Mouse (Mus musculus): Measurements from ENCODE around the gene Hck. TPM values are rescaled to one million over a fixed set of nuclear protein-coding genes. Genes with fewer than 3 reads are reported as not detected.

The Hck gene
- polyA plus RNA-seq, 3 experiments from 2014 or later: 0.28 to 1.0 TPM; not detected in 1

- ATAC-seq: no peak
Measured at GRCm38 (mm10) chr2:153151926-153152665, 43.8 kb downstream of the Hck start.

- ATAC-seq: no peak
Measured at GRCm38 (mm10) chr2:153153033-153153450, 44.8 kb downstream of the Hck start.

- ATAC-seq: no peak
Measured at GRCm38 (mm10) chr2:153157270-153157669, 49.0 kb downstream of the Hck start.

GRCm38 (mm10) chr2:153160133-153160532 is 51.9 kb downstream of the Hck start:
- ATAC-seq: no peak

GRCm38 (mm10) chr2:153160844-153161683 is 52.8 kb downstream of the Hck start, which contains the start of gene Tm9sf4:
Gene Tm9sf4, plus strand, starts transcription at chr2:153161303.
- peak; percentile 95 for ATAC-seq

- ATAC-seq: peak; percentile 37
Measured at GRCm38 (mm10) chr2:153161684-153162080, 53.4 kb downstream of the Hck start.

- no peak for ATAC-seq
Measured at GRCm38 (mm10) chr2:153167136-153167535, 58.9 kb downstream of the Hck start.

- ATAC-seq: no peak
Measured at GRCm38 (mm10) chr2:153168134-153168820, 60.0 kb downstream of the Hck start.

- no peak for ATAC-seq
Measured at GRCm38 (mm10) chr2:153170490-153171224, 62.4 kb downstream of the Hck start.

- no peak for ATAC-seq
Measured at GRCm38 (mm10) chr2:153171966-153172365, 63.7 kb downstream of the Hck start.

GRCm38 (mm10) chr2:153175995-153176570 is 67.8 kb downstream of the Hck start:
- ATAC-seq: no peak

- no peak for ATAC-seq
Measured at GRCm38 (mm10) chr2:153177188-153177587, 68.9 kb downstream of the Hck start.

- ATAC-seq: no peak
Measured at GRCm38 (mm10) chr2:153179126-153179860, 71.0 kb downstream of the Hck start.

- ATAC-seq: no peak
Measured at GRCm38 (mm10) chr2:153179961-153180360, 71.7 kb downstream of the Hck start.

- no peak for ATAC-seq
Measured at GRCm38 (mm10) chr2:153186176-153186591, 77.9 kb downstream of the Hck start.

GRCm38 (mm10) chr2:153187848-153188247 is 79.6 kb downstream of the Hck start:
- no peak for ATAC-seq

- ATAC-seq: no peak
Measured at GRCm38 (mm10) chr2:153191242-153191641, 83.0 kb downstream of the Hck start.

- ATAC-seq: no peak
Measured at GRCm38 (mm10) chr2:153194255-153194654, 86.0 kb downstream of the Hck start.

GRCm38 (mm10) chr2:153198485-153198884 is 90.2 kb downstream of the Hck start:
- no peak for ATAC-seq

GRCm38 (mm10) chr2:153199114-153199513 is 90.8 kb downstream of the Hck start:
- no peak for ATAC-seq

Data from inflammation-experienced regulatory T-cells, adult 6 months (primary cell).